Mouse (Mus musculus) liver, embryonic 15.5 days (tissue): ENCODE data around the gene Hoxc9. TPM values are rescaled to one million over a fixed set of nuclear protein-coding genes. Genes with fewer than 3 reads are reported as not detected.

Source experiments
- ATAC-seq: fragments of 200-750 bp; cut with Nextera tagmentation; 2 replicates; pipeline ENCODE4 v1.8.0; 2017; ENCODE audit warnings: moderate number of reproducible peaks, mild to moderate bottlenecking, moderate library complexity; ENCODE audit not compliant: insufficient read depth
- H3K27ac ChIP-seq: fragments of 300-500 bp; sonication (generic); replicated peaks from 2 replicates; pipeline ENCODE4 v1.5.1; 2015; ENCODE audit warnings: mild to moderate bottlenecking, inconsistent platforms
- H3K27me3 ChIP-seq: fragments of 300-500 bp; sonication (generic); 2 replicates; pipeline ENCODE4 v1.6.1; 2015; ENCODE audit warnings: mild to moderate bottlenecking, inconsistent platforms
- H3K36me3 ChIP-seq: fragments of 300-500 bp; sonication (generic); replicated peaks from 2 replicates; pipeline ENCODE4 v1.6.1; 2015; ENCODE audit warnings: moderate library complexity, mild to moderate bottlenecking, inconsistent platforms
- H3K4me1 ChIP-seq: fragments of 300-500 bp; sonication (generic); replicated peaks from 2 replicates; pipeline ENCODE4 v1.6.1; 2015; ENCODE audit warnings: inconsistent platforms
- H3K4me2 ChIP-seq: fragments of 300-500 bp; sonication (generic); 2 replicates; pipeline ENCODE4 v1.6.1; 2015; ENCODE audit warnings: moderate library complexity, mild to moderate bottlenecking, inconsistent platforms
- H3K4me3 ChIP-seq: fragments of 300-500 bp; sonication (generic); replicated peaks from 2 replicates; pipeline ENCODE4 v1.5.1; 2015; ENCODE audit warnings: mild to moderate bottlenecking, inconsistent platforms
- H3K9ac ChIP-seq: fragments of 300-500 bp; sonication (generic); 2 replicates; pipeline ENCODE4 v1.6.1; 2015; ENCODE audit warnings: moderate library complexity, mild to moderate bottlenecking, inconsistent platforms
- H3K9me3 ChIP-seq: fragments of 300-500 bp; sonication (generic); replicated peaks from 2 replicates; pipeline ENCODE4 v1.6.1; 2016; ENCODE audit warnings: inconsistent platforms
- WGBS: fragments of 180-500 bp; shearing (Covaris S2); methylation state at CpG from one replicate; pipeline ENCODE4 v1.1.7; 2015; ENCODE audit warnings: mixed read lengths; ENCODE audit not compliant: insufficient replicate concordance; 5-methylcytosine and 5-hydroxymethylcytosine counted together
- polyA plus RNA-seq: library from polyadenylated mRNA; unstranded; fragments of >200 nt; fragmentation: Nextera tagmentation; extraction: Ambion mirVana; gene quantifications from 2 replicates; pipeline ENCODE4 v1.2.1, GENCODE M21; 2015

Hoxc9 gene
- polyA plus RNA-seq, 1 experiment from 2014 or later, result not detected

DNA sequence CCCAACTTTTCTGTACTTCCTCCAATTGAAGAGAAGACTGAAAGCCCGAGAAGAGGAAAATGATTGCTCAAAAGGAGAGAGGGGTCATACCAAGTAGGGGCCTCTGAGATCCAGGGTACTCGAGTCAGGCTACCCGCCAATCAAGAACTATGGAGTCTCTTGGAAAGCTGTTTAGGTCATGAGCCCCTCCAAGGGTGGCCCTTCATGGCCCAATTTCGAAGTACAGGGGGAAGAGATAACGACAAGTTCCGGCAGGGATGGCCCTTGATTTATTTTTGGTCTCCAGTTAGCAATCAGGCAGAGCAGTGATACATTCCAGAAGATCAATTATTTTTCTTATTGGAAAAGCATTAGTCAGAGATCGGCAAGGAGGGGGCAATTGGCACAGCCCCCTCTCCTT is 15.5 kb downstream of the Hoxc9 start:
- ATAC-seq, result no peak
- Histone ChIP-seq H3K4me1 (no peaks in the 10 kb centered on the region), H3K4me2 (no peak overlapping the region), H3K27me3 (peaks cover 99% of the 10 kb centered on the region), H3K9me3 (no peaks in the 10 kb centered on the region), H3K9ac (no peak overlapping the region), H3K4me3 (no peak overlapping the region), H3K36me3 (no peaks in the 10 kb centered on the region), H3K27ac (no peak overlapping the region)
- WGBS, result 4% methylated on average over 7 of the region's 7 CpGs

DNA sequence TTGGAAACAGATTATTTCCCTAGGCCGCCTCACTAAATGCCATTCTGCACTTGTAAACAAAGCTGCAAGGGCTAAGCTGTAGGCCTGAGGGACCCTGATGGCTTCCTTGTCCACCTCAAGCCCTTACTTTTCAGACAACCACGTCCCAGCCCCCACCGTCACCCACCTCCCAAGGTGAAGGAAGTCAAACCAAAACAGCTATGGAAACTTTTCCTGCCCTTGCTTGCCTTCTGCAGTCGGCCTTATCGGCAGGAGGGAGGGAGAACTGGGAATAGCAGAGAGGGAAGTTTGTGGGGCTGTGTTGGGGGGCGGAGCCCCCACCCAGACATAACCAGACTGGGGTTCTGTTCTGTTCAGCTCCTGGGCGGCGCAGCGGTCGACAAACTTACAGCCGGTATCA is 16.0 kb downstream of the Hoxc9 start:
- H3K36me3 ChIP-seq, result no peaks in the 10 kb centered on the region
- H3K4me2 ChIP-seq, result no peak overlapping the region
- H3K27me3 ChIP-seq, result peaks cover 99% of the 10 kb centered on the region
- H3K4me1 ChIP-seq, result no peaks in the 10 kb centered on the region
- no peak overlapping the region for H3K9ac ChIP-seq
- ATAC-seq, result no peak
- no peaks in the 10 kb centered on the region for H3K9me3 ChIP-seq
- no peak overlapping the region for H3K4me3 ChIP-seq
- WGBS, result 1% methylated on average over 11 of the region's 11 CpGs
- H3K27ac ChIP-seq, result no peak overlapping the region

- Histone ChIP-seq H3K36me3 (no peaks in the 10 kb centered on the region), H3K4me2 (no peak overlapping the region), H3K9me3 (no peaks in the 10 kb centered on the region), H3K27ac (no peak overlapping the region), H3K4me3 (no peak overlapping the region), H3K9ac (no peak overlapping the region), H3K4me1 (no peaks in the 10 kb centered on the region), H3K27me3 (peaks cover 99% of the 10 kb centered on the region)
- ATAC-seq, result no peak
- WGBS, result 7% methylated on average over 3 of the region's 3 CpGs
Observed at GRCm38 (mm10) chr15:102992863-102993262, 16.6 kb downstream of the Hoxc9 start.

DNA sequence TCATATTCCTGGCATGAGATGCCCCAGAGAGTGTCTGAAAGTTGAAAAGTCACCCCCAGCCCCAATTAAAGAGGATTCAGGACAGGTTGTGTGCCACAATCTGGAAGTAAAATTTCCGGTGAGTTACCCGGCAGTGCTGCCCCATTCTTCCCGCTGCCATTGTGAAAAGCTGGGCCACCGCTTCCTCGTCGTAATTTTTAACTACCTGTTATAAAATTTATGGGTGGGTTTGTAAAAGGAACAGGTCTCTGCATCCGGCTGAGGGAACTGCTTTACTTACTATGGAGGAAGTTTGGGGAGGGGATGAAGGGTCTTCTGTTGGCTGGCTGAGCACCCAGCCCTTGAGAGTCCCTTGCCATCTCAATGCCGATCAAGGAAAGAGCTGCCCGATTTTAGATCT is 20.3 kb downstream of the Hoxc9 start:
- Histone ChIP-seq H3K4me3 (no peak overlapping the region), H3K9ac (no peak overlapping the region), H3K4me1 (peaks cover 5% of the 10 kb centered on the region), H3K36me3 (no peaks in the 10 kb centered on the region), H3K27ac (no peak overlapping the region), H3K27me3 (peaks cover 99% of the 10 kb centered on the region), H3K4me2 (no peak overlapping the region), H3K9me3 (no peaks in the 10 kb centered on the region)
- WGBS, result 3% methylated on average over 9 of the region's 9 CpGs
- ATAC-seq, result no peak

DNA sequence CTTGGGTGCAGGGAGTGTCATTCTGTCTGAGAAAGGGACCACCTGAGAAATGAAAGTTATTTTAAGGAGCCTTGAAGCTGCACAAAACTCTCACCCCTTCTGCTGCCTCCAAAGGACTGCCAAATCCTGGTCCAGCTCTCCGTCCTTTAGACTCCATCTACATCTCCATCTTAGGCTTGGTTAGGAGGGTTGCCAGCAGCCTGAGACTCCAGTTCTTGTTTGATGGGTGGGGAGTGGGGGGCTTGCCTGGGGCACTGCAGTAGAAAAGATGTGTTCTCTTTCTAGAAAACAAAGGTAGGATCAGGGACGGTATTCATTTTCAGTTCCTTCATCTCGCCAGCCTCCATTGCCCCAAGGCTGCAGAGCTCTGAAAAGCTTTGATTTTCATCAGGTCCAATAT is 21.2 kb downstream of the Hoxc9 start:
- Histone ChIP-seq H3K9ac (no peak overlapping the region), H3K9me3 (no peaks in the 10 kb centered on the region), H3K4me3 (no peak overlapping the region), H3K4me2 (no peak overlapping the region), H3K27me3 (peaks cover 99% of the 10 kb centered on the region), H3K4me1 (peaks cover 5% of the 10 kb centered on the region), H3K36me3 (no peaks in the 10 kb centered on the region), H3K27ac (no peak overlapping the region)
- 3% methylated on average over 3 of the region's 3 CpGs for WGBS
- no peak for ATAC-seq

GRCm38 (mm10) chr15:102997939-102998355 is 21.7 kb downstream of the Hoxc9 start, which contains the start of gene Hoxc6:
Gene Hoxc6 (plus strand): TSS chr15:102998257.
- no peak for ATAC-seq
- Histone ChIP-seq H3K4me1 (peaks cover 5% of the 10 kb centered on the region), H3K27ac (no peak within 1 kb of the TSS)

DNA sequence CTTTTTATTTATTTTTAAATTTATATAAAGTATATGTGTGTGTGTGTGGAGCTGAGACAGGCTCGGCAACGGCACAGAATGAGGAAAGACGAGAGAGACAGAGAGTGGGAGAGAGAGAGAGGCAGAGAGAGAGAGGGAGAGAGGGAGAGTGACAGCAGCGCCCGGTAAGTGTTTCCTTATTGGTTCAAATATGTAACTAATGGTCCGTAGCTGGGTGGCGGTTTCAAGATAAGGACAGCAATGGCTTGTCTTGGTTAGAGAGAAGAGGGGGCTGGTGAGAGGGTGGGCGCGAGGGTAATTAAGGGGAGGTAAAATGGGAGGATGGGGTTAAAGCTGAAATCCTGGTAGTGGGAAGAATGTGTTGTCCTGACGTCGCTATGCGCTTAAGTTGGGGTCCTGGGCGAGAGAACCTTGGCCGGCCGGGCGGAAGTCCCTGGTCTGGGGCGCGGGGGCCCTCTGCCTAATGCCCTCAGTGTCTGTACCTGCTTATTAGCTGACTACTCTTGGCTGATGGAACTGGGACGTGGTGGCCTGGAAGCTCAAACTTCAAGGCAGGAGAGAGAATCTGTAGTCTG is 22.5 kb downstream of the Hoxc9 start:
- Histone ChIP-seq H3K9ac (no peak overlapping the region), H3K4me1 (peaks cover 5% of the 10 kb centered on the region), H3K4me2 (peak overlapping the region; percentile 57), H3K27me3 (peaks cover 100% of the 10 kb centered on the region), H3K27ac (no peak overlapping the region), H3K36me3 (no peaks in the 10 kb centered on the region), H3K9me3 (no peaks in the 10 kb centered on the region), H3K4me3 (peak overlapping the region; percentile 40)
- ATAC-seq, result no peak
- WGBS, result under 1% methylated on average over 19 of the region's 19 CpGs

More at GRCm38 (mm10) chr15:102997939-102998355, 21.7 kb downstream of the Hoxc9 start, which contains the start of gene Hoxc6:
- no peak within 1 kb of the TSS for H3K9ac ChIP-seq
- H3K36me3 ChIP-seq, result no peaks in the 10 kb centered on the region
- H3K4me3 ChIP-seq, result peak within 1 kb of the TSS; percentile 40
- peak within 1 kb of the TSS; percentile 57 for H3K4me2 ChIP-seq
- WGBS, result 2% methylated on average over 19 of the region's 19 CpGs
- H3K27me3 ChIP-seq, result peaks cover 99% of the 10 kb centered on the region
- H3K9me3 ChIP-seq, result no peaks in the 10 kb centered on the region

DNA sequence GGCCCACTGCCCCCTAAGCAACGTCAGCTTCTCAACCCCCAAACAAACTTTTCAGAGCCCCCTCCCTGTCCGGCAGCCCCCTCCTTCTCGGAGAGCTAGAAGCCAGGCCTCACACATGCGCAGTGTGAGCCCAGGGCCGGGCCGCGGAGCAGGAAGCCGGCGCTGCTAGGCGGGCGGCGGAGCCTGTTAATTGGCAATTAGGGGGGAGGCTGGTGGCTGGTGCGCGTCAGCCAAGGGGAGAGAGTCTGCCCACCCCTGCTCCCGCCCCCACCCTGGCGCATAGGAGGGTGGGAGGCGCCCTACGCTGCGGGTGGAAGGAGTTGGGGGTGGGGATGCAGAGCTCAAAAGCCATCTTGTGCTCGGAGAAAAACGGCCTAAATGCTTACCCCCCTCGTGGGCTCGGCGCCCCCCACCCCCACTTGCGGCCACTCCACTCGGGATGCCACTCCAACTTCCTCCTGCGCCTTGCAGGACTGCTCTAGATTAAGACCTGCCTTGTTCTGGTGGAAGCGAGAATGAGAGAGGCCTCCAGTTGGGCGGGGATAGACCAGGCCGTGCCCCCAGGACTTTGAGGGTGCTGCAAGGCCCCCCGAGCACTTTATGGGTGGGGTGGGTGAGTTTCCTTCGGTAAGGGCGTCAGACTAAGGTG is 23.1 kb downstream of the Hoxc9 start:
- no peak overlapping the region for H3K9ac ChIP-seq
- H3K4me2 ChIP-seq, result peak overlapping the region; percentile 57
- peak overlapping the region; percentile 40 for H3K4me3 ChIP-seq
- WGBS, result 2% methylated on average over 33 of the region's 33 CpGs
- H3K4me1 ChIP-seq, result peaks cover 5% of the 10 kb centered on the region
- H3K27ac ChIP-seq, result no peak overlapping the region
- H3K27me3 ChIP-seq, result peaks cover 100% of the 10 kb centered on the region
- H3K9me3 ChIP-seq, result no peaks in the 10 kb centered on the region
- no peak for ATAC-seq
- H3K36me3 ChIP-seq, result no peaks in the 10 kb centered on the region

DNA sequence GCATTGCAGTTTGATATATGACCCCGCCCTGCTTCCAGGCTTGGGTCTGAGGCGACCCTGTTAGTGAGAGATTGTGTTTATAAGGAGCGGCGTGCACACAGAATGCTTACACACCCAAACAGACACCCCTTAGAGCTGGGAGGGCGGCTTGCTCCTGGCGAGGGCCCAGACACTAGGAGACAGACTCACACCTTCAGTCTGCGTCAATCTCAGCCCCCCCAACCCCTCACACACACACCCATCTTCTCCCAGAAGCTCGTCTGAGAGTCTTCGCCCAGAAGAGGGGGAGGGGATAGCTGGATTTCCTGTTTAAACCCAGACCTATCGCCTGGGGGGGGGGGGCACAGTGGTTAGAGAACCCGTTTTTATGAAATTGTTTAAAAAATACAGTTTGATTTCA is 23.7 kb downstream of the Hoxc9 start:
- peaks cover 100% of the 10 kb centered on the region for H3K27me3 ChIP-seq
- H3K36me3 ChIP-seq, result no peaks in the 10 kb centered on the region
- H3K4me2 ChIP-seq, result no peak overlapping the region
- peaks cover 5% of the 10 kb centered on the region for H3K4me1 ChIP-seq
- ATAC-seq, result no peak
- no peak overlapping the region for H3K27ac ChIP-seq
- H3K4me3 ChIP-seq, result no peak overlapping the region
- H3K9ac ChIP-seq, result no peak overlapping the region
- H3K9me3 ChIP-seq, result no peaks in the 10 kb centered on the region
- WGBS, result 7% methylated on average over 11 of the region's 11 CpGs

DNA sequence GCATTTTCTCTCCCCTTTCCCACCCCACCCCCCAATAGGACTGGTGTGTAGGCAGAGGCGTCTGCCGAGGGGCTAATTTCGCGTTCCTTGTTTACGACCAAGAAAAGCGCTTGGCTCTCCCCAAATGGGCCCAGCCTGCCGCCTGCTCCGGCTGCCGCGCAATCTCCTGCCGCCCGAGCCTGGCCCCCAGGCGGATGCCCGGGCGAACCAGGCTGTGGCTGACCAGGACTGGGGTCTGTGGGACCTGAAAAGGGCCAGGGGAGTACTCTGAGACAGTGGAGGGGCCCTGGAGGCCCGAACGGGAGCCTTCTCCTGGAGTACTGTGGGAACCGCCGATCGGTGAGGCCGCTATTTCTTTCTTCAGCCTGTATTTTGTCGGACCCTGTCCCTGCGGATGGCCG is 24.3 kb downstream of the Hoxc9 start:
- Histone ChIP-seq H3K4me2 (peak overlapping the region; percentile 10; the same call in 1 of the 2 replicates), H3K4me1 (peaks cover 5% of the 10 kb centered on the region), H3K36me3 (no peaks in the 10 kb centered on the region), H3K4me3 (no peak overlapping the region), H3K9ac (no peak overlapping the region), H3K27ac (no peak overlapping the region), H3K27me3 (peaks cover 100% of the 10 kb centered on the region), H3K9me3 (no peaks in the 10 kb centered on the region)
- ATAC-seq, result no peak
- WGBS, result 8% methylated on average over 24 of the region's 24 CpGs

- H3K36me3 ChIP-seq, result no peaks in the 10 kb centered on the region
- no peaks in the 10 kb centered on the region for H3K9me3 ChIP-seq
- H3K4me3 ChIP-seq, result no peak overlapping the region
- H3K4me2 ChIP-seq, result no peak overlapping the region
- no peak for ATAC-seq
- no peak overlapping the region for H3K9ac ChIP-seq
- peaks cover 5% of the 10 kb centered on the region for H3K4me1 ChIP-seq
- WGBS, result 31% methylated on average over 2 of the region's 2 CpGs
- no peak overlapping the region for H3K27ac ChIP-seq
- H3K27me3 ChIP-seq, result peaks cover 100% of the 10 kb centered on the region
Observed at GRCm38 (mm10) chr15:103001370-103001769, 25.1 kb downstream of the Hoxc9 start.
